In genomic region chr4:129406447-129406846, GRCm38 (mm10) we compare ENCODE assay signal across 8 mouse cellular contexts. TPM values are rescaled to one million over a fixed set of nuclear protein-coding genes. Genes with fewer than 3 reads are reported as not detected.
A peak's percentile ranks its signal among the peaks of the same experiment; 100 is the strongest.
DNase-seq lines count a peak whose midpoint lies in the region; ATAC-seq and TF ChIP-seq lines count a peak whose summit lies in the region.

No protein-coding gene starts in this region.

- 1% methylated on average over 25 of the region's 25 CpGs for WGBS in lung, embryonic 14.5 days
- WGBS in neural tube, embryonic 15.5 days, result 2% methylated on average over 25 of the region's 25 CpGs

- peak overlapping the region; percentile 62 for H3K4me3 ChIP-seq in layer of hippocampus, adult 2 months
- peak overlapping the region; percentile 30 for H3K4me3 ChIP-seq in lung, embryonic 14.5 days (ENCODE audit: low read depth, low read length)
- peak overlapping the region; percentile 39 for H3K4me3 ChIP-seq in neural tube, embryonic 15.5 days (replicated peaks)

- H3K4me1 ChIP-seq in lung, embryonic 14.5 days (ENCODE audit: insufficient read depth), result no peaks in the 10 kb centered on the region
- no peaks in the 10 kb centered on the region for H3K4me1 ChIP-seq in neural tube, embryonic 15.5 days

- H3K4me2 ChIP-seq in lung, embryonic 14.5 days, result peak overlapping the region; percentile 59
- peak overlapping the region; percentile 68 for H3K4me2 ChIP-seq in neural tube, embryonic 15.5 days

- no peaks in the 10 kb centered on the region for H3K27me3 ChIP-seq in lung, embryonic 14.5 days (ENCODE audit: insufficient read depth, low read length)
- H3K27me3 ChIP-seq in neural tube, embryonic 15.5 days (replicated peaks), result no peaks in the 10 kb centered on the region

- H3K27ac ChIP-seq in layer of hippocampus, adult 2 months, result peak overlapping the region; percentile 51; the same call in 1 of the 2 replicates
- no peak overlapping the region for H3K27ac ChIP-seq in lung, embryonic 14.5 days (ENCODE audit: low read depth)
- H3K27ac ChIP-seq in neural tube, embryonic 15.5 days (replicated peaks), result no peak overlapping the region

- H3K36me3 ChIP-seq in lung, embryonic 14.5 days (ENCODE audit: insufficient read depth), result no peaks in the 10 kb centered on the region
- no peaks in the 10 kb centered on the region for H3K36me3 ChIP-seq in neural tube, embryonic 15.5 days

- no peaks in the 10 kb centered on the region for H3K9me3 ChIP-seq in lung, embryonic 14.5 days (ENCODE audit: low read depth, low read length)
- no peaks in the 10 kb centered on the region for H3K9me3 ChIP-seq in neural tube, embryonic 15.5 days (replicated peaks)

- peak; percentile 95 for DNase-seq in MN1 (ENCODE audit: low spot score)
- peak; percentile 23 for DNase-seq in cerebellum, adult 9-10 months
- peak; percentile 16 to 32 for DNase-seq in layer of hippocampus, adult 2 months (ENCODE audit: low spot score in 2 of 2)
- peak; percentile 84 for DNase-seq in lung, embryonic 14.5 days
- peak; percentile 63 for DNase-seq in testis, postnatal 14 days (ENCODE audit: low spot score)

- ATAC-seq in frontal cortex, adult (ENCODE audit: low TSS enrichment), result peak; percentile 88; the same call in 1 of the 2 replicates
- ATAC-seq in hematopoietic stem cell, adult 5-6 weeks (replicated peaks in 1 of 2; ENCODE audit: insufficient read depth in 1 of 2, low FRiP score in 2 of 2, low TSS enrichment in 1 of 2, low read depth in 1 of 2, poor library complexity in 2 of 2, severe bottlenecking in 2 of 2), result peak; percentile 83 to 93
- peak; percentile 90 for ATAC-seq in lung, embryonic 14.5 days (ENCODE audit: insufficient read depth)
- ATAC-seq in neural tube, embryonic 15.5 days (ENCODE audit: low FRiP score), result peak; percentile 45; the same call in 1 of the 2 replicates

- TF ChIP-seq CTCF in layer of hippocampus, adult 2 months (conservative IDR thresholded peaks at IDR 0.05), result peak; percentile 80
- peak; percentile 63 for TF ChIP-seq CTCF in lung, embryonic 14.5 days (IDR thresholded peaks at IDR 0.05; ENCODE audit: low read depth)

- no peak overlapping the region; the same call in 1 of the 2 replicates for H3K9ac ChIP-seq in lung, embryonic 14.5 days
- peak overlapping the region; percentile 39; the same call in 1 of the 2 replicates for H3K9ac ChIP-seq in neural tube, embryonic 15.5 days (replicated peaks)

RNA-seq across cellular contexts. Expression of gene Zbtb8a, which starts 28.5 kb away (rescaled TPM):
- 8.1 and 12.2 TPM in 2 replicates for total RNA-seq in hematopoietic stem cell, adult 5-6 weeks (2017)
- total RNA-seq in layer of hippocampus, adult 2 months (2021), result 1 to 10 TPM; 4.1 TPM
- 14.7 and 16.2 TPM in 2 replicates for polyA plus RNA-seq in lung, embryonic 14.5 days (2014; fragmentation: Nextera tagmentation; extraction: Ambion mirVana)
- polyA plus RNA-seq in neural tube, embryonic 15.5 days (2015; fragmentation: Nextera tagmentation; extraction: Ambion mirVana), result 18.2 and 20.2 TPM in 2 replicates

RNA-seq across cellular contexts. Expression of gene Zbtb8b, which starts 34.2 kb away (rescaled TPM):
- not detected in 2 replicates for total RNA-seq in hematopoietic stem cell, adult 5-6 weeks (2017)
- total RNA-seq in layer of hippocampus, adult 2 months (2021), result 1 to 10 TPM; 3.9 to 4.0 TPM
- polyA plus RNA-seq in lung, embryonic 14.5 days (2014; fragmentation: Nextera tagmentation; extraction: Ambion mirVana), result 1.3 and 2.8 TPM in 2 replicates
- polyA plus RNA-seq in neural tube, embryonic 15.5 days (2015; fragmentation: Nextera tagmentation; extraction: Ambion mirVana), result 14.2 and 15.8 TPM in 2 replicates

RNA-seq across cellular contexts. Expression of gene Bsdc1, which starts 54.9 kb away (rescaled TPM):
- 36.2 and 41.3 TPM in 2 replicates for total RNA-seq in hematopoietic stem cell, adult 5-6 weeks (2017)
- total RNA-seq in layer of hippocampus, adult 2 months (2021), result 10 to 100 TPM; 56.2 to 62.7 TPM
- 20.5 and 20.9 TPM in 2 replicates for polyA plus RNA-seq in lung, embryonic 14.5 days (2014; fragmentation: Nextera tagmentation; extraction: Ambion mirVana)
- 32.7 and 34.0 TPM in 2 replicates for polyA plus RNA-seq in neural tube, embryonic 15.5 days (2015; fragmentation: Nextera tagmentation; extraction: Ambion mirVana)

Comparison
In these comparisons a context has a peak if more than half of its experiments do, and no peak if none do; other contexts are left out.
1. DNase-seq: peak in every context shown above with its lines; median percentile 95 in MN1; 84 in lung, embryonic 14.5 days; 63 in testis, postnatal 14 days; 24 in layer of hippocampus, adult 2 months; 23 in cerebellum, adult 9-10 months.